Mouse (Mus musculus): ENCODE results near the gene Galnt7. TPM values are rescaled to one million over a fixed set of nuclear protein-coding genes. Genes with fewer than 3 reads are reported as not detected.
A peak's percentile ranks its signal among the peaks of the same experiment; 100 is the strongest.

Gene Galnt7
- total RNA-seq, 2 experiments from 2014 or later: 8.5 to 9.8 TPM

DNA sequence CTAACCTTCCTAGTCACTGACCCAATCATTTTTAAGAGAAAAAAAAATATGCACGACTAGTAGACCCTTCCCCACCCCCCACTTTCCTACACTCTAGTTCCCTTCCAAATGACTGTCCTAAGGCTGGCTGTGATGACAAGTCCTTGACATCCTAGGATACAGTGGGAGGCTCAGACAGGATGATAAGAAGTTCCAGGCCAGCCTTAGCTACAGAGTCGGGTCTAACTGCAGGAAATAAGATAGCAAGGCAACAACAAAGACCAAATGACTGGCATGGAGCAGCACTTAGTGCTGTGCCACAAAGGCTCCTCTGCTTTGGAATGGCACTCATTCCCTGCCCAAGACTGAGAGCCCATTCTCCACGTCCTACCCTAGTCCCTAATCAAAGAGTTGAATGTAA is 16.6 kb downstream of the Galnt7 start:
- intact Hi-C loops (cut with DNase I): loop anchor here (5.0 kb wide), 1 partner anchor 59 kb away; no protein-coding TSS in a partner anchor
- DNase-seq (ENCODE audit: extremely low spot score in 1 of 2, low spot score in 2 of 2): no peak

DNA sequence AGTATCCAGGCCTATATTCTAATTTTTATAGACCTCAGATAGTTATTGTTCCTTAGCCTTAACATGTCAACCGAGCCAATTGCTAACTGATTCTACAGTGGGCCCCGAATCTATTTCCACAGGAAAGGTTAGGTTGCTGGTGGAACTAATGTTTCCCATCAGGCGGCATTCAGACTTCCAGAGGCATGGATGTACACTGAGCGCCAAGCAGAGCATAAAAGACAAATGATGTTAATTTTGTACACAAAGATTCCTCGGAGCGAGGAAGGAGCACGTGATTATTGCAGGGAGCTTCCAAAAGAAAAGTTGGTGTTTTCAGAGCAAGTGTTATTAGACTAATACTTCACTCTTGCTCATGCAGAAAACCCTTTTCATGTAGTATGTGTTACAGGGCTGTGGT is 21.1 kb downstream of the Galnt7 start:
- intact Hi-C loops (cut with DNase I): no loop called here
- no peak for DNase-seq (ENCODE audit: extremely low spot score in 1 of 2, low spot score in 2 of 2)

DNA sequence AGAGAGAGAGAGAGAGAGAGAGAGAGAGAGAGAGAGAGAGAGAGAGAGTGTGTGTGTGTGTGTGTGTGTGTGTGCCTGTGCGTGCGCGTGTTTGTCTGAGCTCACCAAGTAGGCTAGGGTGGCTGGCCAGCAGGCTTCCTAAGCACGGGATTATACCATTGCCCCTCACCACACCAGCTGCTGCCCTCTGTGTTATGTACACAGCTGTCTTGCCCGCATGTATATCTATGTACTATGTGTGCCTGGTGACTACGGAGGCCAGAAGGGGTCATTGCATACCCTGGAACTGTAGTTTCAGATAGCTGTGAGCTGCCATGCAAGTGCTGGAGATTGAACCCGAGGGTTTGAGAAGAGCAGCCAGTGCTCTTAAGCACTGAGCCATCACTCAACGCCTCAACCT is 22.7 kb downstream of the Galnt7 start:
- intact Hi-C loops (cut with DNase I): no loop called here
- DNase-seq (ENCODE audit: extremely low spot score in 1 of 2, low spot score in 2 of 2): no peak

DNA sequence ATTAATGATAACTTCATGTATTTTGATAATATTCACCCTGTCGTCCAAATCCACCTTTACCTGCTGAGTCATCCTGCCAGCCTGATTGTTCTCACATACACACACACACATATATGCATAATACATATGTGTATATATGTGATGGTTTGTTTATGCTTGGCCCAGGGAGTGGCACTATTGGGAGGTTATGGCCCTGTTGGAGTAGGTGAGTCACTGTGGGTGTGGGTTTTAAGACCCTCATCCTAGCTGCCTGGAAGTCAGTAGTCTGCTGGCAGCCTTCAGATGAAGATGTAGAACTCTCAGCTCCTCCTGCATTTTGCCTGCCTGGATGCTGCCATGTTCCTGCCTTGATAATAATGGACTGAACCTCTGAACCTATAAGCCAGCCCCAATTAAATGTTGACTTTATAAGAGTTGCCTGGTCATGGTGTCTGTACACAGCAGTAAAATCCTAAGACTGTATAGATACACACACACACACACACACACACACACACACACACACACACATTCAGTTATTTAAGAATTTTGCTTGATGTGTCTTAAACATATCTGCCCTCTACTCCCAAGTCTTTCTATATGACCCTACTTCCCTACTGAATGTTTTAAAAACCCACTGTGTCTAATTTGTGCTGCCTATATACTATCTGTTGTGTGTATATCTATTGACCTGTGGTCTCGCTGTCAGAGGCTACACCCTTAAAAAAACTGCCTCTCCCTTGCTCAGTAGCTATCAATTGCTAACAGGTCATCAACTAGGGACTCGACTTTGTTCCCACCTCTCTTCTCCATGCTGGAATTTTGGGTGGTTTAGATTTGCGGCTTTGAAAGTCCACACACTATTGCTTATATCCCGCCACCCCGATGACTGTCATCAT is 23.8 kb downstream of the Galnt7 start:
- intact Hi-C loops (cut with DNase I): no loop called here
- DNase-seq (ENCODE audit: extremely low spot score in 1 of 2, low spot score in 2 of 2): no peak

- intact Hi-C loops (cut with DNase I): no loop called here
Measured at GRCm38 (mm10) chr8:57627946-57628786, 24.7 kb downstream of the Galnt7 start.

GRCm38 (mm10) chr8:57623955-57624354 is 28.9 kb downstream of the Galnt7 start:
- intact Hi-C loops (cut with DNase I): no loop called here
- DNase-seq (ENCODE audit: extremely low spot score in 1 of 2, low spot score in 2 of 2): no peak

More at GRCm38 (mm10) chr8:57627946-57628786, 24.7 kb downstream of the Galnt7 start:
- no peak for DNase-seq (ENCODE audit: extremely low spot score in 1 of 2, low spot score in 2 of 2)

GRCm38 (mm10) chr8:57623051-57623450 is 29.8 kb downstream of the Galnt7 start:
- DNase-seq (ENCODE audit: extremely low spot score in 1 of 2, low spot score in 2 of 2): no peak
- intact Hi-C loops (cut with DNase I): no loop called here

- intact Hi-C loops (cut with DNase I): no loop called here
Measured at GRCm38 (mm10) chr8:57616965-57617364, 35.9 kb downstream of the Galnt7 start.

DNA sequence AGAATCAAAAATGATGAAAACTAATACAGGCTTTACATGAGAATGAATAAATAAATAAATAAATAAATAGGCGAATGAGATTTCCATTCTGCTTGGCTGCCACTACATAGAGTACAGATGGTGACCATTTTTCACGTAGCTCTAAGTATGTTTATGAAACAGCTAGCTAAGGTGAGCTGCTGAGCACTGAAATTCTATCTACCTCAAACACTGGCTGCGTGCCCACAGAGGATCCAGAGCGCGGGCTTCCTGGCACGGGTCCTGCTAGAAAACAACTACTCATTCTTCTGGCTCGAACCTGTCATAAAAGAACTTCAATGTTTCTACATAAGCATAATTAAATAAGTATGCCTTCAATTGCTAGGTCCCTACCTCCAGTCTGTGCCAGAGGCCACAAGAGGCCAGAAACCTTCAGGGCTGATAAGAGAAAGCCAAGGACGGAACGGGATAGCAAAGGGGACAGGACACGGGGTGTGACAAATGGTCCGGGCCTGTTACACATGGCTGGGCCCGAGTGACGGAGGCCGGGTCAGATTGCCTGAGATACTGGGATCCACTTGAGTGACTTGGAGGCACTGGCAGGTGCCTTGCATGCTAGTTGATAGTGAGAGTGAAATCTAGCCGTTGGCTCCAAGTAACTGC is 37.7 kb downstream of the Galnt7 start:
- intact Hi-C loops (cut with DNase I): no loop called here
- DNase-seq (ENCODE audit: extremely low spot score in 1 of 2, low spot score in 2 of 2): peak in 1 of 2 experiments; percentile 35

More at GRCm38 (mm10) chr8:57616965-57617364, 35.9 kb downstream of the Galnt7 start:
- no peak for DNase-seq (ENCODE audit: extremely low spot score in 1 of 2, low spot score in 2 of 2)

GRCm38 (mm10) chr8:57611419-57611977 is 41.3 kb downstream of the Galnt7 start:
- intact Hi-C loops (cut with DNase I): no loop called here

GRCm38 (mm10) chr8:57610706-57611418 is 42.0 kb downstream of the Galnt7 start:
- intact Hi-C loops (cut with DNase I): no loop called here
- DNase-seq (ENCODE audit: extremely low spot score in 1 of 2, low spot score in 2 of 2): peak; percentile 31 to 83

More at GRCm38 (mm10) chr8:57611419-57611977, 41.3 kb downstream of the Galnt7 start:
- DNase-seq (ENCODE audit: extremely low spot score in 1 of 2, low spot score in 2 of 2): no peak

DNA sequence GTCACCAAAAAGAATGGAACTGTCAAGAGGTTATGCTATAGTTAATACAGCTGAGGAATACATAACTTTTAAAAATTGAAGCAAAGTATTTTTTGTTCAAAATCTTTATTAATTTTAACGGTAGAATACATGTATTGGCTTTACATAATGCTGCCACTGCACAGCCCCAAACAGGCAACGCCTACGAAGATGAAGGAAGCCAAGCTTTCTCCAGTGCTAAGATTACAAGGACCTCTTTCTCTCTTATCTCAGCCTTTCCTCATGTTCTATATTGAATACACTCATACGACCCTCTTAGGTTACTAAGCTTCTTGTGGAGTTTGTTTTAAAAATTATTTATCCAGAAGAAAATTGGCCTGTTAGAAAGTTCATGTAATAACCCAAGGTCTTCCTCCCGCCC is 50.3 kb downstream of the Galnt7 start:
- DNase-seq (ENCODE audit: extremely low spot score in 1 of 2, low spot score in 2 of 2): no peak
- intact Hi-C loops (cut with DNase I): no loop called here

- intact Hi-C loops (cut with DNase I): no loop called here
- DNase-seq (ENCODE audit: extremely low spot score in 1 of 2, low spot score in 2 of 2): no peak
Measured at GRCm38 (mm10) chr8:57601987-57602418, 50.8 kb downstream of the Galnt7 start.

GRCm38 (mm10) chr8:57599813-57600555 is 52.8 kb downstream of the Galnt7 start:
- intact Hi-C loops (cut with DNase I): no loop called here
- DNase-seq (ENCODE audit: extremely low spot score in 1 of 2, low spot score in 2 of 2): no peak

GRCm38 (mm10) chr8:57595853-57596252 is 57.0 kb downstream of the Galnt7 start:
- DNase-seq (ENCODE audit: extremely low spot score in 1 of 2, low spot score in 2 of 2): no peak
- intact Hi-C loops (cut with DNase I): no loop called here

- intact Hi-C loops (cut with DNase I): no loop called here
- no peak for DNase-seq (ENCODE audit: extremely low spot score in 1 of 2, low spot score in 2 of 2)
Measured at GRCm38 (mm10) chr8:57594175-57594885, 58.5 kb downstream of the Galnt7 start.

GRCm38 (mm10) chr8:57592604-57593003 is 60.2 kb downstream of the Galnt7 start:
- intact Hi-C loops (cut with DNase I): no loop called here

More at GRCm38 (mm10) chr8:57592604-57593003, 60.2 kb downstream of the Galnt7 start:
- DNase-seq (ENCODE audit: extremely low spot score in 1 of 2, low spot score in 2 of 2): no peak

All from left cerebral cortex, postnatal 10 days (tissue).